Mouse (Mus musculus) C2C12 (cell line): Measurements from ENCODE around the gene Gabpb2. TPM values are rescaled to one million over a fixed set of nuclear protein-coding genes. Genes with fewer than 3 reads are reported as not detected.
A peak's percentile ranks its signal among the peaks of the same experiment; 100 is the strongest.

Experiments used
- H3K27me3 ChIP-seq: one replicate; pipeline ENCODE4 v1.6.1; 2011; ENCODE audit not compliant: control insufficient read depth, insufficient read depth, insufficient read length
- H3K36me3 ChIP-seq: one replicate; pipeline ENCODE4 v1.6.1; 2011; ENCODE audit not compliant: control insufficient read depth, insufficient read depth
- H3K4me3 ChIP-seq: one replicate; pipeline ENCODE4 v1.5.1; 2011; ENCODE audit warnings: mild to moderate bottlenecking, control low read depth; ENCODE audit not compliant: poor library complexity, insufficient read depth, severe bottlenecking
- H3K79me2 ChIP-seq: one replicate; pipeline ENCODE4 v1.6.1; 2011; ENCODE audit not compliant: control insufficient read depth, insufficient read depth
- H3K79me3 ChIP-seq: one replicate; pipeline ENCODE4 v1.6.1; 2011; ENCODE audit warnings: low read depth, control low read depth
- H3ac ChIP-seq: one replicate; pipeline ENCODE3; 2011; ENCODE audit warnings: low read depth; ENCODE audit not compliant: control insufficient read depth, insufficient read length
- CEBPB ChIP-seq: IDR thresholded peaks from one replicate; pipeline ENCODE4 v1.6.1; 2011; ENCODE audit warnings: low read depth, mild to moderate bottlenecking, control low read depth, moderate library complexity
- CTCF ChIP-seq: IDR thresholded peaks from one replicate; pipeline ENCODE4 v1.5.1; 2011; ENCODE audit not compliant: control insufficient read depth, insufficient read depth, insufficient read length
- FOSL1 ChIP-seq: IDR thresholded peaks from one replicate; pipeline ENCODE4 v1.8.0; 2011; ENCODE audit warnings: mild to moderate bottlenecking, low read length; ENCODE audit not compliant: poor library complexity, insufficient read depth, severe bottlenecking
- MAX ChIP-seq: IDR thresholded peaks from one replicate; pipeline ENCODE4 v1.6.1; 2011; ENCODE audit warnings: mild to moderate bottlenecking, control low read depth
- MYOD1 ChIP-seq: IDR thresholded peaks from one replicate; pipeline ENCODE4 v1.6.1; 2011; ENCODE audit warnings: low read depth; ENCODE audit not compliant: control insufficient read depth, insufficient read length
- MYOG ChIP-seq: IDR thresholded peaks from one replicate; pipeline ENCODE4 v1.6.1; 2011; ENCODE audit not compliant: control insufficient read depth, insufficient read length; ENCODE audit errors: extremely low read depth
- USF1 ChIP-seq: IDR thresholded peaks from one replicate; pipeline ENCODE4 v1.6.1; 2011; ENCODE audit warnings: low read depth, mild to moderate bottlenecking, control low read depth, moderate library complexity
- polyA plus RNA-seq: library from polyadenylated mRNA; unstranded; fragments of >200 nt; fragmentation: generic; extraction: Trizol; gene quantifications from one replicate; pipeline ENCODE4 v1.2.1, GENCODE M21; 2012; ENCODE audit warnings: missing spikeins

Gene Gabpb2
- polyA plus RNA-seq, 1 experiment, result 5.7 TPM

GRCm38 (mm10) chr3:95169996-95170395 lies 47.7 kb downstream of the Gabpb2 start:
- H3K27me3 ChIP-seq, result no peaks in the 10 kb centered on the region

DNA sequence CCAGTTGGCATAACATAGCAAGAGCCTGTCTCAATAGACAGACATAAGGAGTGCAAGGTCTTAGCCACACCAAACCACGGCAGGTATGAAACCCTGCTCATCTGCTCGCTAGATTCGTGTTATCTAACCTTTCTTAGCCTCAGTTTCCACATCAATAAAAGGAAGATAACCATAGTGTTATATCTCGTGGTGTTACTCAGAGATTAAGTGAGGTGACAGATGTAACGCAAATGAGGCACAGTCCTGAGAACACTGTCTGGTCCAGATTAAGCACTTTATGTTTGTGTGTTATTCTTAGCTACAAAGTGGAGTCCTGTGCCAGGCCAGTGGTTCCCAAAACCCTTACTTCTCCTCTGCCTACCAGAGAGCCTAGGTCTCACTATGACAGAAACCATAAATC lies 52.9 kb downstream of the Gabpb2 start:
- H3K27me3 ChIP-seq, result no peaks in the 10 kb centered on the region
- H3K79me3 ChIP-seq, result no peaks in the 10 kb centered on the region
- no peaks in the 10 kb centered on the region for H3K79me2 ChIP-seq
- TF ChIP-seq MYOD1, result no peak
- TF ChIP-seq CTCF, result no peak
- TF ChIP-seq MAX, result no peak
- no peak for TF ChIP-seq USF1
- TF ChIP-seq CEBPB, result no peak
- TF ChIP-seq FOSL1, result no peak
- no peak for TF ChIP-seq MYOG
- H3K4me3 ChIP-seq, result no peak overlapping the region
- no peaks in the 10 kb centered on the region for H3K36me3 ChIP-seq
- H3ac ChIP-seq, result no peak overlapping the region

More at GRCm38 (mm10) chr3:95169996-95170395, 47.7 kb downstream of the Gabpb2 start:
- H3ac ChIP-seq, result no peak overlapping the region
- H3K36me3 ChIP-seq, result no peaks in the 10 kb centered on the region
- TF ChIP-seq USF1 (no peak), CEBPB (no peak), MYOG (no peak), MAX (no peak), MYOD1 (no peak), CTCF (no peak), FOSL1 (no peak)
- no peak overlapping the region for H3K4me3 ChIP-seq
- H3K79me3 ChIP-seq, result no peaks in the 10 kb centered on the region
- H3K79me2 ChIP-seq, result no peaks in the 10 kb centered on the region

DNA sequence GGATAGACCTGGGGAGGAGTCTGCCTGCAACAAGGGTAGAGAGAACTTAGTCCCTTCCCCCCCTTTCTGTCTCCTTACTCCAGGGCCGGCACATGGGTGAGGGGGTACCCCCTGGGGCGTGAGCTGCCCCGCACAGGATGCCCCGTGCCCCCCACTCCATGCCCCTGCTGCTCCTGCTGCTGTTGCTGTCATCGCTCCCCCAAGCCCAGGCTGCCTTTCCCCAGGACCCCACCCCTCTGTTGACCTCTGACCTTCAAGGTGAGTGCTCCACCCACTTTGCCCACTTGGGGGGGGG lies 53.5 kb downstream of the Gabpb2 start:
- no peak overlapping the region for H3K4me3 ChIP-seq
- H3K79me2 ChIP-seq, result no peaks in the 10 kb centered on the region
- no peak overlapping the region for H3ac ChIP-seq
- H3K79me3 ChIP-seq, result no peaks in the 10 kb centered on the region
- H3K27me3 ChIP-seq, result no peaks in the 10 kb centered on the region
- H3K36me3 ChIP-seq, result no peaks in the 10 kb centered on the region
- TF ChIP-seq MYOD1 (no peak), MAX (no peak), CTCF (no peak), USF1 (no peak), CEBPB (no peak), MYOG (no peak), FOSL1 (no peak)

DNA sequence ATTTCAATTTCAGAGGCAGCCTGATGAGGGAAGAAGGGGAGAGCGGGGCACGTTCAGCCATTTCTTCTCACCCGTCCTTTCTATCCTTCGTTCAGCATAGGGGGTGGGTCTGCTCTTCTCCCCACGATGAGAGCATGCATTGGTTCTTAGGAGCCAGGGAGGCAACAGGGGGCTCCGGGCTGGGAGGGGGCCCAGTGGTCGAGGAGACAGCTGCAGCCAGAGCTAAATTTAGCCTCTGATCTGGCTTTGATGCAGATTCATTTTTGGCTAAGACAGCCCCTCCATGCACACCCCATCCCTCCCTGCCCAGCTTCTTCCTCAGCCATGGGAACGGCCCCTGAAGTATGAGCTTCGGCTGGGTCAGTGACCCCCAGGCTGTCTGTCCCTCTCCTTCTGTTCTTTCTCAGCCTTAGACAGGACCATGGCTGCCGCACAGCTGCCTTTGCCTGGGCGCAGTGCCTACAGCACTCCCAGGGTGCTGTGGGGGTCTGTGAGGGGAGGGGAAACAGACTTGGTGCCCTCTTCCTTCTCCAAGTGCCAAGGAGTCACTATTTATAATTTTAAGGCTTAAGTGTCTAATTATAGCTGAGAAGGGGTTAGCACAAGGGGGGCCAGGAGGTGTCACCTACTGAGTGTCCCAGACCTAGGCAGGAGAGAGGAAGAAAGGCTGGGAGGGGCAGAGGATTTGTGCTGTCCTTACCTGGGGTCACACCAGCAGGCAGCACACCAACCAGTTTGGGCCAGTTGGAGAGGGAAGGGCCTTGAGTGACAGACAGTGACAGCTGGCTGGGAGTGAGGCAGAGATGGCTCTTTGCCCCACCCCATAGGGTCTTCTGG lies 54.1 kb downstream of the Gabpb2 start:
- Histone ChIP-seq H3K36me3 (no peaks in the 10 kb centered on the region), H3K27me3 (no peaks in the 10 kb centered on the region), H3K79me3 (no peaks in the 10 kb centered on the region), H3K79me2 (no peaks in the 10 kb centered on the region), H3ac (peak overlapping the region; percentile 12), H3K4me3 (no peak overlapping the region)
- TF ChIP-seq FOSL1 (no peak), CEBPB (no peak), MAX (no peak), CTCF (no peak), MYOD1 (peak; percentile 99)

- no peak overlapping the region for H3K4me3 ChIP-seq
- H3K79me2 ChIP-seq, result no peaks in the 10 kb centered on the region
- H3ac ChIP-seq, result no peak overlapping the region
- H3K36me3 ChIP-seq, result no peaks in the 10 kb centered on the region
- H3K27me3 ChIP-seq, result no peaks in the 10 kb centered on the region
- TF ChIP-seq USF1, result no peak
- TF ChIP-seq FOSL1, result no peak
- no peak for TF ChIP-seq MYOD1
- no peak for TF ChIP-seq MYOG
- no peak for TF ChIP-seq MAX
- TF ChIP-seq CEBPB, result no peak
- TF ChIP-seq CTCF, result no peak
- no peaks in the 10 kb centered on the region for H3K79me3 ChIP-seq
Observed at GRCm38 (mm10) chr3:95162345-95162628, 55.4 kb downstream of the Gabpb2 start.

- no peaks in the 10 kb centered on the region for H3K36me3 ChIP-seq
- no peaks in the 10 kb centered on the region for H3K79me2 ChIP-seq
- no peaks in the 10 kb centered on the region for H3K27me3 ChIP-seq
- no peak overlapping the region for H3K4me3 ChIP-seq
- TF ChIP-seq CTCF, result no peak
- no peak for TF ChIP-seq MYOG
- no peak overlapping the region for H3ac ChIP-seq
- H3K79me3 ChIP-seq, result no peaks in the 10 kb centered on the region
Observed at GRCm38 (mm10) chr3:95161618-95162344, 55.9 kb downstream of the Gabpb2 start.
